Mouse (Mus musculus) ES-E14 (cell line): ENCODE results near the gene Gm29776. TPM values are rescaled to one million over a fixed set of nuclear protein-coding genes. Genes with fewer than 3 reads are reported as not detected.

Experiments used
- DNase-seq: peaks from one replicate; pipeline ENCODE4 v3.0.0-alpha.2; 2013; ENCODE audit warnings: low read depth, low spot score
- H3K27ac ChIP-seq: 2 replicates; pipeline ENCODE4 v1.5.1; 2012; ENCODE audit warnings: low read depth, mild to moderate bottlenecking, low read length, moderate library complexity, mixed read lengths; ENCODE audit not compliant: poor library complexity, insufficient read depth, severe bottlenecking
- H3K36me3 ChIP-seq: 2 replicates; pipeline ENCODE4 v1.6.1; 2012; ENCODE audit warnings: mild to moderate bottlenecking, low read length, moderate library complexity, mixed read lengths; ENCODE audit not compliant: control insufficient read depth, poor library complexity, insufficient read depth, severe bottlenecking
- H3K4me1 ChIP-seq, 2 experiments: fragments of 150-350 bp in 1 of 2; sonication (generic) in 1 of 2; 2 replicates each; pipeline ENCODE4 v1.6.1; 2012; ENCODE audit warnings: low read length in 2 of 2, mild to moderate bottlenecking in 1 of 2, mixed read lengths in 1 of 2; ENCODE audit not compliant: control insufficient read depth in 2 of 2, insufficient read depth in 2 of 2, poor library complexity in 1 of 2
- H3K4me3 ChIP-seq, 2 experiments: fragments of 150-350 bp in 1 of 2; sonication (generic) in 1 of 2; 2 replicates each; pipeline ENCODE4 v1.5.1; 2012; ENCODE audit warnings: low read length in 2 of 2, low read depth in 1 of 2, mild to moderate bottlenecking in 1 of 2, mixed read lengths in 1 of 2; ENCODE audit not compliant: insufficient read depth in 1 of 2, poor library complexity in 1 of 2, severe bottlenecking in 1 of 2
- H3K9ac ChIP-seq: 2 replicates; pipeline ENCODE4 v1.6.1; 2012; ENCODE audit warnings: low read depth, mild to moderate bottlenecking, low read length, mixed read lengths; ENCODE audit not compliant: poor library complexity, insufficient read depth, severe bottlenecking
- H3K9me3 ChIP-seq: fragments of 150-350 bp; sonication (generic); 2 replicates; pipeline ENCODE4 v1.6.1; 2012; ENCODE audit warnings: low read depth, mild to moderate bottlenecking, low read length; ENCODE audit not compliant: control insufficient read depth, insufficient read depth
- CHD2 ChIP-seq: IDR thresholded peaks from 2 replicates; pipeline ENCODE4 v1.6.1; 2014; ENCODE audit warnings: mild to moderate bottlenecking, low read depth, low read length, inconsistent platforms
- HCFC1 ChIP-seq: IDR thresholded peaks from 2 replicates; pipeline ENCODE4 v1.6.1; 2012; ENCODE audit warnings: low read length, inconsistent platforms, borderline replicate concordance; ENCODE audit not compliant: insufficient read depth
- MAFK ChIP-seq: IDR thresholded peaks from 2 replicates; pipeline ENCODE4 v1.6.1; 2014; ENCODE audit warnings: mild to moderate bottlenecking, low read depth, low read length, inconsistent platforms; ENCODE audit not compliant: insufficient read depth
- ZC3H11A ChIP-seq: IDR thresholded peaks from 2 replicates; pipeline ENCODE4 v1.6.1; 2012; ENCODE audit warnings: low read depth, mild to moderate bottlenecking, inconsistent platforms, low read length, borderline replicate concordance
- ZNF384 ChIP-seq: IDR thresholded peaks from 2 replicates; pipeline ENCODE4 v1.6.1; 2012; ENCODE audit warnings: low read depth, low read length, inconsistent platforms
- in situ Hi-C, 2 experiments: fragments of 600-800 bp; cut with MboI; formaldehyde crosslinking; loops; one replicate each; pipeline ENCODE4 v1.15.1; 2025; ENCODE audit warnings: low sequenced_read_pairs in 2 of 2, inconsistent platforms in 1 of 2; ENCODE audit not compliant: unreplicated experiment in 2 of 2
- total RNA-seq: library from RNA; depleted of rRNA; stranded (reverse); fragments of 300-350 nt; gene quantifications from 2 replicates; pipeline ENCODE4 v1.2.3, GENCODE M21; 2012; rRNA removed

Gm29776 gene
- total RNA-seq, 1 experiment, result 0.09 TPM

DNA sequence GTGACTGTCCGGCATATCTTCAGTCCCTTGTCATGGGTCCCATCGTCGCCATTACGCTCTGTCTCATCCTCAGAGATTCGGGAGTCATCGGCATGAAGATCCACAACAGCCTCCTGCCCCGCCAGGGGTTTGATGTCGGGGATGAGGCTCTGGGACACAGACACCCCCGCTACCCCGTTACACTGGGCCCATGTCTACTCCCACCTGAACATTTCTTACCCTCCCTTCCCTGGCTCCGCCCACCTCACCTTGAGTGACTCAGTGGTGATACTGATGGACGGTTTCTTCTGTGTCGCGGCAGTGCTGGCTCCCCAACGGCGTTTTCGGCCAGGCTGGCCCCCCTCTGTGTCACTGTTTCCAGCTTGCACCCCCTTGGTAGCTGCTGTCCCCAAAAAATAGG is 52.2 kb downstream of the Gm29776 start:
- H3K36me3 ChIP-seq, result peaks cover 78% of the 10 kb centered on the region
- no peak overlapping the region for H3K4me3 ChIP-seq
- peaks cover 2 to 19% of the 10 kb centered on the region in 2 experiments; a peak in 3 of 4 replicates for H3K4me1 ChIP-seq
- H3K9ac ChIP-seq, result no peak overlapping the region
- no peak for DNase-seq
- no peaks in the 10 kb centered on the region for H3K9me3 ChIP-seq
- no peak overlapping the region for H3K27ac ChIP-seq
- TF ChIP-seq MAFK, result no peak
- TF ChIP-seq ZNF384, result no peak
- no peak for TF ChIP-seq ZC3H11A
- no peak for TF ChIP-seq CHD2
- in situ Hi-C loops, result loop anchor here in 1 of 2 experiments (25.0 kb wide), 1 partner anchor 584 kb away; no protein-coding TSS in a partner anchor

DNA sequence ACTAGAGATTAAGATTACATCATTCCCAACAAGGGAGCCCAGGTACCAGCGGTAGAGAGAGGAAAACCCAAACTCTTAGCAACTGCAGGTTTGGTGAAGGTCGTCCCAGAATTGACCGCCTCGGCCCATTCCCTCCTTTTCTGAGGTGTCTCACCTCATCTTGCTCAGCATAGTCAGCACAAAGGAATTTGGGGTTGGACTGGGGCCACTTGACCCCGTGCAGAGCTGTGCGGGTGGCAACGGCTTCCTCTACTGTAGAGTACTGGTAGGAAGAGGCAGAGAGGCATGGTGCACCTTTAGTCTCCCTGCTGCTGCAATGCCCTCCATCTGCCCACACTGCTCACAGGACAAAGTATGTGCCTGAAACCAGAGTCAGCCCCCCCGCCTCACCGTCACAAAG is 54.3 kb downstream of the Gm29776 start:
- Histone ChIP-seq H3K36me3 (peaks cover 60% of the 10 kb centered on the region), H3K9ac (no peak overlapping the region), H3K4me3 (no peak overlapping the region), H3K4me1 (peaks cover 0 to 13% of the 10 kb centered on the region in 2 experiments; a peak in 2 of 4 replicates), H3K27ac (peak overlapping the region; percentile 48; the same call in 1 of the 2 replicates), H3K9me3 (no peaks in the 10 kb centered on the region)
- TF ChIP-seq CHD2 (no peak), HCFC1 (no peak), ZNF384 (no peak), ZC3H11A (no peak), MAFK (no peak)
- DNase-seq, result no peak
- in situ Hi-C loops, result loop anchor here in 1 of 2 experiments (25.0 kb wide), 1 partner anchor 582 kb away; no protein-coding TSS in a partner anchor

DNA sequence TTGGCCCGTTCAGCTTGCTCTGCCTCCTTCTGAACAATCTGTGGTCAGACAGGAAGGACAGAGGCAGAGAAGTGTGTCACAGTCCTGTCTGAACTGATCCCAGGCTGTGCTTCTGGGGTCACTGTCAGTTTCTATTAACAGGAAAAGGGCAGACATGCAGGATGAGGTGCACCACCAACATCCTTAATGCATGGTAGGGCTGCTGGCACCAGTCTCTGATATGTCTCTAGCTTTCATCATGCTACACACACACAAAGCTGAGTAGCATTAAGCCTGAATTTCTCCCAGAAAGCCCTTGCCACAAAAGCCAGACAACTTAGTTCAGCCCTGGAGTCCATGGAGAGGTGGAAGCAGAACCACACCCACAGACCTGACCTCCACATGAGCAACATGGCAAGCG is 55.6 kb downstream of the Gm29776 start:
- peaks cover 52% of the 10 kb centered on the region for H3K36me3 ChIP-seq
- in situ Hi-C loops, result loop anchor here in 1 of 2 experiments (25.0 kb wide), 1 partner anchor 581 kb away; no protein-coding TSS in a partner anchor
- TF ChIP-seq MAFK (no peak), ZC3H11A (no peak), ZNF384 (no peak), CHD2 (no peak), HCFC1 (no peak)
- no peaks in the 10 kb centered on the region for H3K9me3 ChIP-seq
- peaks cover 0 to 12% of the 10 kb centered on the region in 2 experiments; a peak in 2 of 4 replicates for H3K4me1 ChIP-seq
- H3K9ac ChIP-seq, result no peak overlapping the region
- no peak for DNase-seq
- no peak overlapping the region for H3K27ac ChIP-seq
- no peak overlapping the region for H3K4me3 ChIP-seq

Other genes with a start within 250 kb of the Gm29776 start
- gene Lrp10, start 234.7 kb downstream of the Gm29776 start, total RNA-seq, result 20.8 and 48.1 TPM in 2 replicates
- 0.85 and 1.4 TPM in 2 replicates for gene Rem2, start 222.7 kb downstream of the Gm29776 start, total RNA-seq
- 71.4 and 96.2 TPM in 2 replicates for gene Prmt5, start 181.3 kb downstream of the Gm29776 start, total RNA-seq
- gene Haus4, start 144.2 kb downstream of the Gm29776 start, total RNA-seq, result 24.5 and 40.3 TPM in 2 replicates
- 65.1 and 94.1 TPM in 2 replicates for gene Ajuba, start 121.3 kb downstream of the Gm29776 start, total RNA-seq
- 4.8 and 6.4 TPM in 2 replicates for gene 4931414P19Rik, start 92.8 kb downstream of the Gm29776 start, total RNA-seq
- gene Psmb5, start 80.8 kb downstream of the Gm29776 start, total RNA-seq, result 202 and 317 TPM in 2 replicates
- gene Psmb11, start 77.4 kb downstream of the Gm29776 start, total RNA-seq, result 0.11 TPM in 1 of 2 replicates, not detected in the other
- not detected in 2 replicates for gene Gm17606, start 57.9 kb downstream of the Gm29776 start, total RNA-seq
- gene Cdh24, start 57.5 kb downstream of the Gm29776 start, total RNA-seq, result 3.2 and 6.3 TPM in 2 replicates
- gene 1700123O20Rik, start 12.6 kb downstream of the Gm29776 start, total RNA-seq, result 26.7 and 34.3 TPM in 2 replicates
- 121 and 196 TPM in 2 replicates for gene Acin1, start 11.9 kb downstream of the Gm29776 start, total RNA-seq
- gene Cebpe, start 13.3 kb upstream of the Gm29776 start, total RNA-seq, result 0.26 TPM in 1 of 2 replicates, not detected in the other
- gene Slc7a8, start 83.1 kb upstream of the Gm29776 start, total RNA-seq, result 0.36 and 0.48 TPM in 2 replicates
- gene Rnf212b, start 115.3 kb upstream of the Gm29776 start, total RNA-seq, result 1.5 and 1.9 TPM in 2 replicates
- gene Homez, start 172.1 kb upstream of the Gm29776 start, total RNA-seq, result 2.5 and 3.9 TPM in 2 replicates
- 0.62 and 0.74 TPM in 2 replicates for gene Ppp1r3e, start 178.7 kb upstream of the Gm29776 start, total RNA-seq
- 7.7 and 9.4 TPM in 2 replicates for gene Bcl2l2, start 184.5 kb upstream of the Gm29776 start, total RNA-seq
- 0.71 and 0.79 TPM in 2 replicates for gene Gm20521, start 184.6 kb upstream of the Gm29776 start, total RNA-seq
- gene Pabpn1, start 193.7 kb upstream of the Gm29776 start, total RNA-seq, result 76.8 and 117 TPM in 2 replicates
- 5.2 and 16.2 TPM in 2 replicates for gene Slc22a17, start 214.3 kb upstream of the Gm29776 start, total RNA-seq
- 10.8 and 28.3 TPM in 2 replicates for gene Efs, start 227.3 kb upstream of the Gm29776 start, total RNA-seq
- gene Il25, start 233.9 kb upstream of the Gm29776 start, total RNA-seq, result 0.27 and 0.74 TPM in 2 replicates
- 0.74 TPM in 1 of 2 replicates, not detected in the other for gene Cmtm5, start 237.4 kb upstream of the Gm29776 start, total RNA-seq